Mouse (Mus musculus): Measurements from ENCODE around the gene Bglap2.

DNA sequence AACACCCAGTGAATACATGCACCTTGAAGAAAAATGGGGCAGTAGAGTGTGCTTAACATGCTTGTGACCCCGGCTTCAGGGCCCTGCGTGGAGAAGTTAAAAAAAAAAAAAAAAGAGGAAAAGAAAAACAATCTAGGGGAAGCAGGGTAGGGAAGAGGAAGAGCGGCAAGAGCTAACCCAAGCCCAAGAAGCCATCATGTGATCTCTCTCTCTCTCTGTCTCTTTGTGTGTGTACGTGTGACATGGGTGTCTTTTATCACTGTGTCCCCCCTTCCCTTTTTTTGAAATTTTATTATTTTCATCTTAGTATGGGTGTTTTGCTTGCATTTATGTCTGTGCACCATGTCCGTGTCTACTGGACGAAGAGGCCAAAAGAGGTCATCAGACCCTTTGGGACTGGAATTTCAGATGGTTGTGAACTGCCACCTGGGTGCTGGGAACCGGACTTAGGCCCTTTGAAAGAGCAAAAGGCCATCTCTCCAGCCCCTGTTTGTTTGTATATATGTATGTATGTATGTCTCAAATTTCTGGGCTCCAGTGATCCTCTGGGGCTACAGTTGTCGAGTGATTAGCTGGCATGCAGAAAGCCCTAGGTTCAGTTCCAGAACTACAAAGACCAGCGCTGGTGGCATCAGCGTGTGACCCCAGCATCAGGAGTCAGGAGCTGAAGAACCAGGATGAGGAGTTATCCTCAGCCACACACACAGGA is 25.2 kb upstream of the Bglap2 start:
- no peak for TF ChIP-seq POLR2A (IDR thresholded peaks at IDR 0.05; ENCODE audit: insufficient read depth, low read length)
- TF ChIP-seq CTCF (IDR thresholded peaks at IDR 0.05; ENCODE audit: low read depth, low read length): no peak
- TF ChIP-seq EP300 (IDR thresholded peaks at IDR 0.05; ENCODE audit: insufficient read depth, low read depth, low read length): no peak

All from ES-Bruce4 (cell line).